Mouse (Mus musculus): ENCODE data around the gene Gng13.
A peak's percentile ranks its signal among the peaks of the same experiment; 100 is the strongest.

DNA sequence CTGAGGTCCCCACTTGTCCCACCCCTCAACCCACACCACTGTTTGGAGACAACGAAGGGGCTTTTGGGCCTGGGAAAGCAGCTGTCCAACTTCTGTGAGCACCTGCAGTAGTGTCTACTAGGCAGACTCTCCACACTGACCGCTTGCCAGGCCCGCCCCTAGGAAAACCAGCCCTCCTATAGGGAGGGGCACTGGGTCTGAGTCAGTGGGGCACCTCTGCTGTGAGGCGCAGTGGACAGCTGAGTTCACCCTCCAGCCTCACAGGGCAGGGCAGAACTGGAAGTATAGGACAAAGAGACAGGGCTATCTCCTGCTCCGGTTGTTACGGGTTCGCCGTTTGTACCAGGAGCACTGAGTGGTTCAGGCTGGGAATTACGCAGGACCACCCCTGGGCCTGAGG, 37.3 kb downstream of the Gng13 start, which contains the start of gene Msln:
- TF ChIP-seq POLR2A (IDR thresholded peaks at IDR 0.05; ENCODE audit: insufficient read length, low read depth) (peak; percentile 74), E2F4 (IDR thresholded peaks at IDR 0.05; ENCODE audit: insufficient read depth) (no peak)

Measured in myocyte (in vitro differentiated cells).